Mouse (Mus musculus) heart, adult 2 months (tissue): ENCODE measurements around the gene Kcnk10.

ENCODE experiments used
- EP300 ChIP-seq: fragments of 200-500 bp; IDR thresholded peaks from 2 replicates; pipeline ENCODE4 v1.6.1; 2011; ENCODE audit warnings: low read depth, low read length, control low read depth; ENCODE audit not compliant: insufficient read depth
- POLR2A ChIP-seq: fragments of 200-500 bp; IDR thresholded peaks from 2 replicates; pipeline ENCODE4 v1.6.1; 2011; ENCODE audit warnings: mild to moderate bottlenecking, low read depth, low read length, control low read depth; ENCODE audit not compliant: insufficient read depth

- TF ChIP-seq EP300: no peak
- no peak for TF ChIP-seq POLR2A
Observed at GRCm38 (mm10) chr12:98453161-98453560, 124.9 kb downstream of the Kcnk10 start.
